Mouse (Mus musculus): ENCODE measurements around the gene Lars2. TPM values are rescaled to one million over a fixed set of nuclear protein-coding genes. Genes with fewer than 3 reads are reported as not detected.

Lars2 gene
- polyA plus RNA-seq, 1 experiment from 2014 or later, result 1,259 TPM

DNA sequence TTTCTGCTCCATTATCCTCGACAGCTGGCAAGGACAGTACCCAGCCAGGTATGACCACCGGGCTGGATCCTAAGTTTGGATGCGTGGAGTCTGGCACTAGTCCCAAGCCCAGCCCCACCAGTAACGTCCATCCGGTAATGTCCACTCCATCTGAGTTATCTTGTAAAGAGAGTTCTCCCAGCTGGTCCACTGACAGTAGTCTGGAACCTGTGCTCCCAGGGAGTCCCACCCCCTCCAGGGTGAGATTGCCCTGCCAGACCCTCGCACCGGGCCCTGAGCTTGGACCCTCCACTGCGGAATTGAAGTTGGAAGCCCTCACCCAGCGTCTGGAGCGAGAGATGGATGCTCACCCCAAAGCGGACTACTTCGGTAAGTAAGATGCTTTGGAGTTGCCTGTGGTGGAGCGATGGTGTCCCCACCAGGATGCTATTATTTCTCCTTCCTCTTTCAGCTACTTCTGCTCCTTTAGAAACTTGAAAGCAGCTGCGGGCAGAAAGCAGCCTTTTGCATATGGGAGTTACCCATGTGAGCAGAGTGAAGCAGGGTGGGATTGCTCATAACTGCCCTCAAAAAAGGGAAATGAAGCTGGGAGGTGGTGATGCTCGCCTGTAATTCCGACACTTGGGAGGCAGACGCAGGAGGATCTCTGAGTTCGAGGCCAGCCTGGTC lies 113.7 kb downstream of the Lars2 start:
- H3K27ac ChIP-seq, result no peak overlapping the region
- peak overlapping the region; percentile 13; the same call in 1 of the 2 replicates for H3K9ac ChIP-seq
- H3K9me3 ChIP-seq, result no peaks in the 10 kb centered on the region
- 88% methylated on average over 18 of the region's 18 CpGs for WGBS
- H3K27me3 ChIP-seq, result no peaks in the 10 kb centered on the region
- no peak for ATAC-seq (ENCODE audit: low FRiP score)
- peaks cover 55% of the 10 kb centered on the region for H3K4me1 ChIP-seq
- peaks cover 14% of the 10 kb centered on the region for H3K36me3 ChIP-seq (replicated peaks)
- H3K4me2 ChIP-seq, result peak overlapping the region; percentile 76
- peak overlapping the region; percentile 69 for H3K4me3 ChIP-seq (replicated peaks)

- no peak overlapping the region for H3K27ac ChIP-seq
- peak overlapping the region; percentile 69 for H3K4me3 ChIP-seq (replicated peaks)
- H3K9ac ChIP-seq, result peak overlapping the region; percentile 13; the same call in 1 of the 2 replicates
- ATAC-seq (ENCODE audit: low FRiP score), result no peak
- H3K9me3 ChIP-seq, result no peaks in the 10 kb centered on the region
- H3K36me3 ChIP-seq (replicated peaks), result peaks cover 14% of the 10 kb centered on the region
- no peaks in the 10 kb centered on the region for H3K27me3 ChIP-seq
- H3K4me1 ChIP-seq, result peaks cover 55% of the 10 kb centered on the region
- WGBS, result 83% methylated on average over 7 of the region's 7 CpGs
- peak overlapping the region; percentile 76 for H3K4me2 ChIP-seq
These were observed 114.4 kb downstream of the Lars2 start for GRCm38 (mm10) chr9:123481136-123481535.

DNA sequence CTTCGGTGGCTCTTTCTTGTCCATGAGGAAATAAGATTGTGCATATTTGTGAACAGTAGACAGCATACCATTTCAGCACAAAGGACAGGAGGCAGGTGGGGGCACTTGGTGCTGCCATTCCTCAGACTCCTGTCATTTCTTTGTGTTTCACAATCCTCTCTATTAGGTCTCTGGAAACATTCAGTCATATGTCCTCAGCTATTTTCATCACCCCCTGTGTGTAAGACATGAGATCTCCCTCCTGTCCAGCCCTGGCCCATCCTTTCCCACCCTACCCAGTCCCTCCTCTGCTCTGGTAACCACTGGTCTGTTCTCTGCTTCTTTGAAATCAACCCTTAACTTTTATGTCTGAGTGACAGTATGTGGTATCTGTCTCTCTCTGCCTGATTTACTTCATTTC lies 116.9 kb downstream of the Lars2 start:
- Histone ChIP-seq H3K36me3 (replicated peaks) (peaks cover 14% of the 10 kb centered on the region), H3K4me3 (replicated peaks) (no peak overlapping the region), H3K4me2 (no peak overlapping the region), H3K9ac (no peak overlapping the region), H3K9me3 (no peaks in the 10 kb centered on the region), H3K27ac (no peak overlapping the region), H3K27me3 (no peaks in the 10 kb centered on the region), H3K4me1 (peaks cover 49% of the 10 kb centered on the region)
- 96% methylated on average over 1 of the region's 1 CpGs for WGBS
- no peak for ATAC-seq (ENCODE audit: low FRiP score)

DNA sequence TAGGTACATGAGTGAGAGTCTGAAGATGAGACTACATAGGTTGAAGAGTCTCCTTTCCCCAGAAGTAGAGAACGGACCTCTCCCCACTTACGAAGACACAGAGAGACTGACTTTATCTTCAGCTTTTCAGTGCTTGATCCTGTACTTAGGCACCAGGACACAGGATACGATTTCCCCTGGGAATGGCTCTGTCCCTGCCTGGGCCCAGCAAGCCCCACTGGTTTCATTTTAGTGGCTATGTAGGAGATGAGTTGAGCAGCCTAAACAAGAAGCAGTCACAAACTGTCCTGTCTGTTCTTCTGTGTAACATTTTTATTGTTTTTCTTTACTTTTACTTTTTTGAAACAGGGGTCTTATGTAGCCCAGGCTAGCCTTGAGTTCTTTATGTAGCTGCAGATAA lies 118.1 kb downstream of the Lars2 start:
- H3K9me3 ChIP-seq, result no peaks in the 10 kb centered on the region
- H3K4me2 ChIP-seq, result no peak overlapping the region
- H3K27me3 ChIP-seq, result no peaks in the 10 kb centered on the region
- 97% methylated on average over 3 of the region's 3 CpGs for WGBS
- peaks cover 18% of the 10 kb centered on the region for H3K36me3 ChIP-seq (replicated peaks)
- no peak overlapping the region for H3K9ac ChIP-seq
- peaks cover 38% of the 10 kb centered on the region for H3K4me1 ChIP-seq
- H3K4me3 ChIP-seq (replicated peaks), result no peak overlapping the region
- H3K27ac ChIP-seq, result no peak overlapping the region
- no peak for ATAC-seq (ENCODE audit: low FRiP score)

DNA sequence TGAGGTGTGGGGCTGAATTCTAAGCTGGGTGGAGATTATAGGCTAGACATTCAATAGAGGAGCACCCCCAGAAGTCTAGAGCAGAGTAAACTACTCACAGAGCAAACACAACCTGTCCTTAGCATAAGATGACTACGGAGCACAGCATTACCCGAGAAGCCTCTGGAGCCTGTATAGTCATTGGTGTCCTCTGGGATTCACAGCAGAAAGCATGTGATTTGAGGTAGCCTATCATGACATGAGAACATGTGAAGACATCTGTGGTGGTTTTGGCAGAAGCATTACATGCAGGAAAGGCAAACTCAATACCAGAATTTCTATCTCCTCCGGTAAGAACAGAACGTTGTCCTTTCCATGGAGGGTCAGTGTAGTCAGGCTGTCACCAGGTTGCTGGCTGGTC lies 118.8 kb downstream of the Lars2 start:
- Histone ChIP-seq H3K4me3 (replicated peaks) (no peak overlapping the region), H3K4me1 (peaks cover 31% of the 10 kb centered on the region), H3K27me3 (no peaks in the 10 kb centered on the region), H3K9me3 (no peaks in the 10 kb centered on the region), H3K9ac (no peak overlapping the region), H3K4me2 (no peak overlapping the region), H3K27ac (no peak overlapping the region), H3K36me3 (replicated peaks) (peaks cover 20% of the 10 kb centered on the region)
- ATAC-seq (ENCODE audit: low FRiP score), result no peak
- 93% methylated on average over 4 of the region's 4 CpGs for WGBS

DNA sequence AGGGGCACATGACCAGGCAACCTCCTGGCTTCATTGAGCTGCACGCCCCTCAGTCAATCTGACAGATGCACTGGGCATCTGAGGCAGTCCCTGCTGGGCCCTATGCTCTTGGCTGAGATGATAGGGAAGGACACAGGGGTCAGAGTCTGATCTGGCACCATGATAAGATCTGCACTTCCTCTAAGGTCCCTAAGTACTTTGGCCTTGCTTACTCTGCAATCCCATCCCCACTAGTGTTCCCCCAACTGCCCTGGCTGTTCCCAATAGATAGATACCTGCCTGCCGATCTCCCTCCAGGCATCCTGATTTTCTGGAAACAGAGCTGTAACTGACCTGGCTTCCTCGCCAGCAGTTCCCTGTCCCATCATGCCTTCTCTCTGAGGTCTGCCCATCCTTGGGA lies 119.9 kb downstream of the Lars2 start:
- 85% methylated on average over 3 of the region's 3 CpGs for WGBS
- Histone ChIP-seq H3K4me3 (replicated peaks) (no peak overlapping the region), H3K27ac (no peak overlapping the region), H3K9ac (no peak overlapping the region), H3K27me3 (no peaks in the 10 kb centered on the region), H3K9me3 (no peaks in the 10 kb centered on the region), H3K36me3 (replicated peaks) (peaks cover 19% of the 10 kb centered on the region), H3K4me2 (no peak overlapping the region), H3K4me1 (peaks cover 26% of the 10 kb centered on the region)
- no peak for ATAC-seq (ENCODE audit: low FRiP score)

DNA sequence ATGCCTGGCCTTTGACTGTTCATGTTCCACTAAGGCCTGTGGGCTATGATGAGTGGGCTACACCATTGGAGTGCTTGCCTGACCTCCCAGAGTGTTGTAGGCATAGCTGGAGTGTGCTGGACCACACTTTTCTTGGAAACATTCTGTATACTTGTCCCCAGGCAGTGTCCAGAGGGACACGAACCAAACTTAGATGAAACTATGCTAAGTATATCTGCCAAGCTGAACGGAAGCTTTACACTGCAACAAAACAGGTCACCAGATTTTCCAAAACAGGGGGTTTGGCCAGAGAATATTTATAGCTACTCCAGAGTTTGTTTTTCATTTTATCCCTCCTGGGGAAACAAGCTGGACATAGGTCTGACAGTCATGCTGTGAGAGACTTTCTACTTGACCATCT lies 122.3 kb downstream of the Lars2 start:
- Histone ChIP-seq H3K9me3 (no peaks in the 10 kb centered on the region), H3K36me3 (replicated peaks) (peaks cover 13% of the 10 kb centered on the region; the same call in 1 of the 2 replicates), H3K9ac (no peak overlapping the region), H3K4me2 (no peak overlapping the region), H3K4me1 (peaks cover 15% of the 10 kb centered on the region), H3K27ac (no peak overlapping the region), H3K4me3 (replicated peaks) (no peak overlapping the region), H3K27me3 (no peaks in the 10 kb centered on the region)
- WGBS, result 91% methylated on average over 2 of the region's 2 CpGs
- ATAC-seq (ENCODE audit: low FRiP score), result no peak

GRCm38 (mm10) chr9:123489727-123490343 lies 123.1 kb downstream of the Lars2 start:
- H3K9me3 ChIP-seq, result no peaks in the 10 kb centered on the region
- H3K4me1 ChIP-seq, result peaks cover 15% of the 10 kb centered on the region
- WGBS, result 85% methylated on average over 9 of the region's 9 CpGs
- no peaks in the 10 kb centered on the region for H3K27me3 ChIP-seq
- H3K4me2 ChIP-seq, result no peak overlapping the region
- no peak overlapping the region for H3K27ac ChIP-seq
- no peak for ATAC-seq (ENCODE audit: low FRiP score)
- no peak overlapping the region for H3K4me3 ChIP-seq (replicated peaks)
- peaks cover 6% of the 10 kb centered on the region; the same call in 1 of the 2 replicates for H3K36me3 ChIP-seq (replicated peaks)
- no peak overlapping the region for H3K9ac ChIP-seq

DNA sequence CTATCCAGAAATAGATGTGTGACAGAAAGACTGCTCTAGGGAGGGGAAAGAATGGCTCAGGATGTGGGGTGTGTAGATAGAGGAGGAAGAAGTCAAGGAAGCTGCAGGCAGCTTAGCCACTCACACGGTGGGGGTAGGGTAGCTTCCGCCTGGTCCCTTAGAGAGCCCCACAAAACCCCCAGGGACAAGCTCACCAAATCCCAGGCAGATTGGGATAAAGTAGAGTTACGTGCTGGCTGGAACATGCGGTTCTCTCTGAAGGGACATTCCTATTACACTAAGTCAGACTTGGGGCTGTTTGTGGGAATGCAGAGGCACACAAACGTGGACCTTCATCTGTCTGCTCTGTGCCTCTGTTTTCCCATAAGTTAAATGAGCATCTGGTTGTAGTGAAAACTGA lies 124.2 kb downstream of the Lars2 start:
- WGBS, result 83% methylated on average over 5 of the region's 5 CpGs
- peaks cover 6% of the 10 kb centered on the region; the same call in 1 of the 2 replicates for H3K36me3 ChIP-seq (replicated peaks)
- peaks cover 16% of the 10 kb centered on the region for H3K4me1 ChIP-seq
- no peak overlapping the region for H3K9ac ChIP-seq
- H3K27me3 ChIP-seq, result no peaks in the 10 kb centered on the region
- H3K27ac ChIP-seq, result no peak overlapping the region
- no peak overlapping the region for H3K4me2 ChIP-seq
- no peak overlapping the region for H3K4me3 ChIP-seq (replicated peaks)
- H3K9me3 ChIP-seq, result no peaks in the 10 kb centered on the region
- no peak for ATAC-seq (ENCODE audit: low FRiP score)

- no peak overlapping the region for H3K9ac ChIP-seq
- H3K9me3 ChIP-seq, result no peaks in the 10 kb centered on the region
- H3K4me3 ChIP-seq (replicated peaks), result no peak overlapping the region
- peaks cover 6% of the 10 kb centered on the region; the same call in 1 of the 2 replicates for H3K36me3 ChIP-seq (replicated peaks)
- H3K27me3 ChIP-seq, result no peaks in the 10 kb centered on the region
- 71% methylated on average over 9 of the region's 9 CpGs for WGBS
- H3K27ac ChIP-seq, result no peak overlapping the region
- peaks cover 23% of the 10 kb centered on the region for H3K4me1 ChIP-seq
- no peak overlapping the region for H3K4me2 ChIP-seq
- peak; percentile 74 for ATAC-seq (ENCODE audit: low FRiP score)
These were observed 125.3 kb downstream of the Lars2 start for GRCm38 (mm10) chr9:123491917-123492585.

DNA sequence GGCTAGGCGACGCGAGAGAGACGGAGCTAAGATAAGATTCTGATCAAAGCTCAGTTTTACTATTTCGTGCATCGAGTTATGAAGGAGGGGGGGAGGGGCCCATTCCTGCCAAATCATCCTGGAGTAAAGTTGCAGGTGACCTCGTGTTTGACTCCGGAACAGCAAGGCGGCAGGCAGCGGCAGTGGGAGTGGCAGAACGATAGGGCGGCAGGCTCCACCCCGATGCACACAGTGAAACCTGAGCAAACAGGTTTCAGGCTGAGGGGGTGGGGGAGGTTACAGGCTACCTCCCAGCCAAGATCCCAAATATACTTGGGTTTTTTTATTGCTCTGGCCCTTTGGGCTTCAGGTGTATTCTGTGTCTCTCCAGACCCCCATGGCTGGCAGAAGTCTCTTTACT lies 129.9 kb downstream of the Lars2 start:
- Histone ChIP-seq H3K4me3 (replicated peaks) (no peak overlapping the region), H3K9me3 (no peaks in the 10 kb centered on the region), H3K36me3 (replicated peaks) (peaks cover 14% of the 10 kb centered on the region), H3K9ac (no peak overlapping the region), H3K4me2 (0 out of 2 replicates have a peak overlapping the region, but pooled peaks have one; percentile 15), H3K4me1 (peaks cover 17% of the 10 kb centered on the region), H3K27me3 (no peaks in the 10 kb centered on the region), H3K27ac (no peak overlapping the region)
- WGBS, result 11% methylated on average over 13 of the region's 13 CpGs
- no peak for ATAC-seq (ENCODE audit: low FRiP score)

- Histone ChIP-seq H3K9me3 (no peaks in the 10 kb centered on the region), H3K27me3 (no peaks in the 10 kb centered on the region)
- WGBS, result 89% methylated on average over 5 of the region's 5 CpGs
These were observed 131.2 kb downstream of the Lars2 start for GRCm38 (mm10) chr9:123497906-123498305.

More at GRCm38 (mm10) chr9:123497906-123498305, 131.2 kb downstream of the Lars2 start:
- Histone ChIP-seq H3K4me3 (replicated peaks) (no peak overlapping the region), H3K9ac (no peak overlapping the region), H3K4me2 (no peak overlapping the region), H3K27ac (no peak overlapping the region), H3K36me3 (replicated peaks) (peaks cover 22% of the 10 kb centered on the region), H3K4me1 (peaks cover 7% of the 10 kb centered on the region; the same call in 1 of the 2 replicates)
- ATAC-seq (ENCODE audit: low FRiP score), result no peak

Data from forebrain, embryonic 12.5 days (tissue).